Mouse (Mus musculus) kidney, adult 2 months (tissue): ENCODE data around the gene Ints11. TPM values are rescaled to one million over a fixed set of nuclear protein-coding genes. Genes with fewer than 3 reads are reported as not detected.

Experiments
- DNase-seq: peaks from one replicate; pipeline ENCODE4 v3.0.0; 2021
- H3K27ac ChIP-seq: fragments of 200-500 bp; 2 replicates; pipeline ENCODE4 v1.5.1; 2012; ENCODE audit warnings: low read depth, low read length, control low read depth, inconsistent platforms; ENCODE audit not compliant: insufficient read depth
- H3K27me3 ChIP-seq: fragments of 200-500 bp; replicated peaks from 2 replicates; pipeline ENCODE4 v1.6.1; 2012; ENCODE audit warnings: mild to moderate bottlenecking, moderate library complexity, low read length, inconsistent platforms; ENCODE audit not compliant: control insufficient read depth, insufficient read depth
- H3K36me3 ChIP-seq: fragments of 200-500 bp; 2 replicates; pipeline ENCODE4 v1.6.1; 2012; ENCODE audit warnings: mild to moderate bottlenecking, moderate library complexity, low read length, inconsistent platforms; ENCODE audit not compliant: control insufficient read depth, insufficient read depth
- H3K4me1 ChIP-seq: fragments of 200-500 bp; 2 replicates; pipeline ENCODE4 v1.6.1; 2011; ENCODE audit warnings: low read length; ENCODE audit not compliant: control insufficient read depth, insufficient read depth
- H3K4me3 ChIP-seq: fragments of 200-500 bp; 2 replicates; pipeline ENCODE4 v1.5.1; 2011; ENCODE audit warnings: mild to moderate bottlenecking, low read depth, low read length, control low read depth; ENCODE audit not compliant: insufficient read depth
- CTCF ChIP-seq: fragments of 200-500 bp; conservative IDR thresholded peaks from 2 replicates; pipeline ENCODE4 v1.5.1; 2011; ENCODE audit warnings: low read depth, mild to moderate bottlenecking, control low read depth, low read length, moderate library complexity, mixed read lengths; ENCODE audit not compliant: insufficient read depth, insufficient read length
- POLR2A ChIP-seq: fragments of 200-500 bp; IDR thresholded peaks from one replicate; pipeline ENCODE4 v1.6.1; 2011; ENCODE audit warnings: low read depth, low read length, control low read depth
- WGBS: fragments of 180-500 bp; shearing (Covaris S2); methylation state at CpG from one replicate; pipeline ENCODE4 v1.1.7; 2018; 5-methylcytosine and 5-hydroxymethylcytosine counted together
- polyA plus RNA-seq: library from polyadenylated mRNA; depleted of rRNA; stranded (reverse); fragments of >200 nt; gene quantifications from 2 replicates; pipeline ENCODE4 v1.2.3, GENCODE M21; 2012

Ints11 gene
- polyA plus RNA-seq, 1 experiment, result 26.0 TPM

GRCm38 (mm10) chr4:155898318-155898717, 29.0 kb downstream of the Ints11 start:
- H3K36me3 ChIP-seq, result no peaks in the 10 kb centered on the region
- 0 out of 2 replicates have a peak, but pooled peaks cover under 1% of the 10 kb centered on the region for H3K4me1 ChIP-seq
- no peak overlapping the region for H3K27ac ChIP-seq
- no peak overlapping the region for H3K4me3 ChIP-seq
- 100% methylated on average over 2 of the region's 2 CpGs for WGBS
- TF ChIP-seq CTCF, result no peak
- no peak for TF ChIP-seq POLR2A
- DNase-seq, result no peak
- H3K27me3 ChIP-seq, result no peaks in the 10 kb centered on the region

- no peak overlapping the region for H3K27ac ChIP-seq
- no peak overlapping the region for H3K4me3 ChIP-seq
- no peaks in the 10 kb centered on the region for H3K36me3 ChIP-seq
- no peak for TF ChIP-seq POLR2A
- TF ChIP-seq CTCF, result no peak
- WGBS, result 83% methylated on average over 7 of the region's 7 CpGs
- H3K27me3 ChIP-seq, result no peaks in the 10 kb centered on the region
- no peaks in the 10 kb centered on the region for H3K4me1 ChIP-seq
- DNase-seq, result no peak
These were observed 30.0 kb downstream of the Ints11 start for GRCm38 (mm10) chr4:155899355-155899754.

GRCm38 (mm10) chr4:155901205-155901604, 31.9 kb downstream of the Ints11 start:
- no peak for TF ChIP-seq POLR2A
- TF ChIP-seq CTCF, result no peak
- peak; percentile 52 for DNase-seq
- Histone ChIP-seq H3K27me3 (no peaks in the 10 kb centered on the region), H3K4me3 (no peak overlapping the region), H3K4me1 (no peaks in the 10 kb centered on the region), H3K27ac (no peak overlapping the region), H3K36me3 (no peaks in the 10 kb centered on the region)
- WGBS, result 53% methylated on average over 3 of the region's 3 CpGs

GRCm38 (mm10) chr4:155903246-155903645, 33.9 kb downstream of the Ints11 start:
- 95% methylated on average over 13 of the region's 13 CpGs for WGBS
- no peaks in the 10 kb centered on the region for H3K27me3 ChIP-seq
- DNase-seq, result no peak
- H3K4me1 ChIP-seq, result no peaks in the 10 kb centered on the region
- TF ChIP-seq POLR2A, result no peak
- no peak for TF ChIP-seq CTCF
- no peak overlapping the region for H3K4me3 ChIP-seq
- H3K27ac ChIP-seq, result no peak overlapping the region
- H3K36me3 ChIP-seq, result no peaks in the 10 kb centered on the region

- no peak overlapping the region for H3K27ac ChIP-seq
- H3K4me1 ChIP-seq, result no peaks in the 10 kb centered on the region
- no peaks in the 10 kb centered on the region for H3K27me3 ChIP-seq
- no peak overlapping the region for H3K4me3 ChIP-seq
- no peaks in the 10 kb centered on the region for H3K36me3 ChIP-seq
- no peak for TF ChIP-seq POLR2A
- TF ChIP-seq CTCF, result peak; percentile 43; the same call in 1 of the 2 replicates
- DNase-seq, result peak; percentile 5
- WGBS, result 94% methylated on average over 13 of the region's 13 CpGs
These were observed 35.2 kb downstream of the Ints11 start for GRCm38 (mm10) chr4:155904318-155905102.

GRCm38 (mm10) chr4:155905634-155906033, 36.3 kb downstream of the Ints11 start:
- TF ChIP-seq CTCF (no peak), POLR2A (no peak)
- Histone ChIP-seq H3K4me3 (no peak overlapping the region), H3K27ac (no peak overlapping the region), H3K27me3 (no peaks in the 10 kb centered on the region), H3K36me3 (no peaks in the 10 kb centered on the region), H3K4me1 (no peaks in the 10 kb centered on the region)
- 89% methylated on average over 13 of the region's 13 CpGs for WGBS
- DNase-seq, result no peak

GRCm38 (mm10) chr4:155906125-155906524, 36.8 kb downstream of the Ints11 start:
- no peak overlapping the region for H3K4me3 ChIP-seq
- H3K27ac ChIP-seq, result no peak overlapping the region
- no peaks in the 10 kb centered on the region for H3K36me3 ChIP-seq
- no peaks in the 10 kb centered on the region for H3K27me3 ChIP-seq
- no peak for TF ChIP-seq POLR2A
- TF ChIP-seq CTCF, result no peak
- DNase-seq, result no peak
- H3K4me1 ChIP-seq, result no peaks in the 10 kb centered on the region
- 81% methylated on average over 9 of the region's 9 CpGs for WGBS

- DNase-seq, result peak; percentile 0
- Histone ChIP-seq H3K27ac (no peak overlapping the region), H3K4me3 (no peak overlapping the region), H3K27me3 (no peaks in the 10 kb centered on the region), H3K4me1 (no peaks in the 10 kb centered on the region), H3K36me3 (no peaks in the 10 kb centered on the region)
- TF ChIP-seq POLR2A (no peak), CTCF (no peak)
- 67% methylated on average over 11 of the region's 11 CpGs for WGBS
These were observed 37.7 kb downstream of the Ints11 start for GRCm38 (mm10) chr4:155907003-155907402.
